Comparison of ENCODE assay signal across 9 mouse cellular contexts in genomic region chr14:20340149-20340548, GRCm38 (mm10). TPM values are rescaled to one million over a fixed set of nuclear protein-coding genes. Genes with fewer than 3 reads are reported as not detected.
DNase-seq lines count a peak whose midpoint lies in the region; ATAC-seq and TF ChIP-seq lines count a peak whose summit lies in the region.
"Had no signal": no experiment of that assay in that cellular context is flagged by ENCODE, and none has a peak within 500 bp of the region (broad histone marks: within the 10 kb centered on the region; RNA-seq: fewer than 3 reads in every experiment).

No protein-coding gene starts in this region.

- peak; percentile 44 to 48 for DNase-seq in heart, postnatal 10 days
- DNase-seq in CD8-positive naive resting alpha-beta T cell, adult 2 months (ENCODE audit: low read depth in 2 of 2, low spot score in 2 of 2): peak; percentile 6 to 39
- peak; percentile 17 for DNase-seq in brain, embryonic 14.5 days (ENCODE audit: low read depth)
- peak; percentile 13 for DNase-seq in liver, embryonic 13.5 days
- peak; percentile 74 for DNase-seq in splenic B cell, adult 2 months (ENCODE audit: low read depth, low spot score)
- no peak for DNase-seq in right cerebral cortex, postnatal 14 days
- no peak for DNase-seq in Muller cell, postnatal 12 days (ENCODE audit: inconsistent ontology term)

- no peaks in the 10 kb centered on the region for H3K9me3 ChIP-seq in heart, embryonic 11.5 days (replicated peaks; ENCODE audit: control insufficient read depth, low read length)
- H3K9me3 ChIP-seq in liver, embryonic 13.5 days (replicated peaks): no peaks in the 10 kb centered on the region
- H3K9me3 ChIP-seq: embryonic facial prominence, embryonic 13.5 days had no signal

- WGBS in heart, embryonic 11.5 days (ENCODE audit: insufficient replicate concordance): 82% methylated on average over 8 of the region's 8 CpGs
- 74% methylated on average over 8 of the region's 8 CpGs for WGBS in liver, embryonic 13.5 days (ENCODE audit: insufficient replicate concordance)

- H3K4me1 ChIP-seq in heart, embryonic 11.5 days (ENCODE audit: control insufficient read depth, insufficient read depth, low read length): no peaks in the 10 kb centered on the region
- peaks cover 11% of the 10 kb centered on the region for H3K4me1 ChIP-seq in liver, embryonic 13.5 days (replicated peaks)
- H3K4me1 ChIP-seq: embryonic facial prominence, embryonic 13.5 days had no signal

- H3K9ac ChIP-seq in heart, embryonic 11.5 days (ENCODE audit: low read depth, low read length): no peak overlapping the region
- no peak overlapping the region for H3K9ac ChIP-seq in liver, embryonic 13.5 days
- H3K9ac ChIP-seq: embryonic facial prominence, embryonic 13.5 days had no signal

- peak; percentile 37; the same call in 1 of the 2 replicates for TF ChIP-seq CTCF in brain, embryonic 14.5 days (IDR thresholded peaks at IDR 0.05; ENCODE audit: borderline replicate concordance, extremely low read depth, insufficient read depth, insufficient read length)

- peaks cover 12% of the 10 kb centered on the region for H3K36me3 ChIP-seq in heart, embryonic 11.5 days (ENCODE audit: control insufficient read depth, insufficient read depth, low read length)
- peaks cover 77% of the 10 kb centered on the region for H3K36me3 ChIP-seq in liver, embryonic 13.5 days
- H3K36me3 ChIP-seq in splenic B cell, adult 2 months (ENCODE audit: control insufficient read depth, insufficient read depth, low read length, poor library complexity, severe bottlenecking): peaks cover 19% of the 10 kb centered on the region

- TF ChIP-seq POLR2A in brain, embryonic 14.5 days (IDR thresholded peaks at IDR 0.05; ENCODE audit: borderline replicate concordance, extremely low read depth, insufficient read depth, insufficient read length, poor library complexity, severe bottlenecking): no peak

- H3K4me3 ChIP-seq in heart, embryonic 11.5 days (ENCODE audit: low read depth, low read length): no peak overlapping the region
- no peak overlapping the region for H3K4me3 ChIP-seq in liver, embryonic 13.5 days (replicated peaks)
- H3K4me3 ChIP-seq: embryonic facial prominence, embryonic 13.5 days had no signal

- H3K4me2 ChIP-seq in heart, embryonic 11.5 days: no peak overlapping the region
- H3K4me2 ChIP-seq in liver, embryonic 13.5 days: 0 out of 2 replicates have a peak overlapping the region, but pooled peaks have one; percentile 39
- H3K4me2 ChIP-seq: embryonic facial prominence, embryonic 13.5 days had no signal

- H3K27me3 ChIP-seq in heart, embryonic 11.5 days (ENCODE audit: control insufficient read depth, insufficient read depth, low read length): no peaks in the 10 kb centered on the region
- no peaks in the 10 kb centered on the region for H3K27me3 ChIP-seq in liver, embryonic 13.5 days
- H3K27me3 ChIP-seq in splenic B cell, adult 2 months (ENCODE audit: control insufficient read depth, insufficient read depth, low read length, poor library complexity, severe bottlenecking): no peaks in the 10 kb centered on the region
- H3K27me3 ChIP-seq: embryonic facial prominence, embryonic 13.5 days had no signal

- ATAC-seq in heart, embryonic 11.5 days (replicated peaks; ENCODE audit: insufficient number of reproducible peaks, low FRiP score, low TSS enrichment): no peak
- ATAC-seq in liver, embryonic 13.5 days (ENCODE audit: low read depth): peak; percentile 31

- intact Hi-C loops in heart, postnatal 10 days (cut with DNase I): no loop called here

- H3K27ac ChIP-seq in heart, embryonic 11.5 days (ENCODE audit: low read depth, low read length): no peak overlapping the region
- no peak overlapping the region for H3K27ac ChIP-seq in liver, embryonic 13.5 days
- H3K27ac ChIP-seq: embryonic facial prominence, embryonic 13.5 days had no signal

RNA-seq across cellular contexts. Expression of gene Ecd, which starts 7.8 kb away (rescaled TPM):
- total RNA-seq in heart, postnatal 10 days (2021): 10 to 100 TPM; 31.4 to 31.8 TPM
- 39.6 and 43.7 TPM in 2 replicates for polyA plus RNA-seq in heart, embryonic 11.5 days (2014; fragmentation: Nextera tagmentation; extraction: Ambion mirVana)
- polyA plus RNA-seq in brain, embryonic 14.5 days (2012; rRNA removed): 37.6 and 38.1 TPM in 2 replicates
- 35.6 and 39.2 TPM in 2 replicates for polyA plus RNA-seq in liver, embryonic 13.5 days (2015; fragmentation: Nextera tagmentation; extraction: Ambion mirVana)

RNA-seq across cellular contexts. Expression of gene Fam149b, which starts 7.8 kb away (rescaled TPM):
- total RNA-seq in heart, postnatal 10 days (2021): 10 to 100 TPM; 33.9 to 34.6 TPM
- 27.5 and 33.2 TPM in 2 replicates for polyA plus RNA-seq in heart, embryonic 11.5 days (2014; fragmentation: Nextera tagmentation; extraction: Ambion mirVana)
- polyA plus RNA-seq in brain, embryonic 14.5 days (2012; rRNA removed): 54.0 and 59.6 TPM in 2 replicates
- polyA plus RNA-seq in liver, embryonic 13.5 days (2015; fragmentation: Nextera tagmentation; extraction: Ambion mirVana): 8.2 and 8.4 TPM in 2 replicates

RNA-seq across cellular contexts. Expression of gene Nudt13, which starts 45.7 kb away (rescaled TPM):
- total RNA-seq in heart, postnatal 10 days (2021): 10 to 100 TPM; 23.3 to 27.0 TPM
- 9.0 and 9.8 TPM in 2 replicates for polyA plus RNA-seq in heart, embryonic 11.5 days (2014; fragmentation: Nextera tagmentation; extraction: Ambion mirVana)
- polyA plus RNA-seq in brain, embryonic 14.5 days (2012; rRNA removed): 16.5 and 17.4 TPM in 2 replicates
- polyA plus RNA-seq in liver, embryonic 13.5 days (2015; fragmentation: Nextera tagmentation; extraction: Ambion mirVana): 6.3 and 7.4 TPM in 2 replicates

RNA-seq across cellular contexts. Expression of gene Dnajc9, which starts 48.6 kb away (rescaled TPM):
- 10 to 100 TPM; 19.7 to 24.5 TPM for total RNA-seq in heart, postnatal 10 days (2021)
- 76.4 and 104 TPM in 2 replicates for polyA plus RNA-seq in heart, embryonic 11.5 days (2014; fragmentation: Nextera tagmentation; extraction: Ambion mirVana)
- 95.7 and 127 TPM in 2 replicates for polyA plus RNA-seq in brain, embryonic 14.5 days (2012; rRNA removed)
- polyA plus RNA-seq in liver, embryonic 13.5 days (2015; fragmentation: Nextera tagmentation; extraction: Ambion mirVana): 133 and 148 TPM in 2 replicates

RNA-seq across cellular contexts. Expression of gene Mrps16, which starts 53.3 kb away (rescaled TPM):
- total RNA-seq in heart, postnatal 10 days (2021): 10 to 100 TPM; 71.5 to 72.4 TPM
- polyA plus RNA-seq in heart, embryonic 11.5 days (2014; fragmentation: Nextera tagmentation; extraction: Ambion mirVana): 93.3 and 97.9 TPM in 2 replicates
- 36.1 and 46.2 TPM in 2 replicates for polyA plus RNA-seq in brain, embryonic 14.5 days (2012; rRNA removed)
- 71.5 and 73.0 TPM in 2 replicates for polyA plus RNA-seq in liver, embryonic 13.5 days (2015; fragmentation: Nextera tagmentation; extraction: Ambion mirVana)

Comparison
In these comparisons a context has a peak if more than half of its experiments do, and no peak if none do; other contexts are left out.
1. DNase-seq: peak in heart, postnatal 10 days (2 of 2), CD8-positive naive resting alpha-beta T cell, adult 2 months (2 of 2), brain, embryonic 14.5 days (single experiment), liver, embryonic 13.5 days (single experiment) and splenic B cell, adult 2 months (single experiment); none in right cerebral cortex, postnatal 14 days (single experiment) and Muller cell, postnatal 12 days (single experiment).